Mouse (Mus musculus): Measurements from ENCODE around the gene Mrgprb3.

Gene Mrgprb3

GRCm38 (mm10) chr7:48643711-48644110, at the start of gene Mrgprb3:
Gene Mrgprb3 (minus strand): TSS chr7:48643811.
- no peak for DNase-seq (ENCODE audit: low read depth, low spot score)
